Mouse (Mus musculus) bone marrow, adult 2 months (tissue): ENCODE data around the gene Ankrd34a.

ENCODE experiments used
- CTCF ChIP-seq: fragments of 200-500 bp; IDR thresholded peaks from 2 replicates; pipeline ENCODE4 v1.5.1; 2011; ENCODE audit warnings: low read length, control low read depth; ENCODE audit not compliant: control insufficient read depth, insufficient read depth
- POLR2A ChIP-seq: fragments of 200-500 bp; IDR thresholded peaks from 2 replicates; pipeline ENCODE4 v1.6.1; 2011; ENCODE audit warnings: low read depth, mild to moderate bottlenecking, control low read depth, low read length, borderline replicate concordance; ENCODE audit not compliant: control insufficient read depth

DNA sequence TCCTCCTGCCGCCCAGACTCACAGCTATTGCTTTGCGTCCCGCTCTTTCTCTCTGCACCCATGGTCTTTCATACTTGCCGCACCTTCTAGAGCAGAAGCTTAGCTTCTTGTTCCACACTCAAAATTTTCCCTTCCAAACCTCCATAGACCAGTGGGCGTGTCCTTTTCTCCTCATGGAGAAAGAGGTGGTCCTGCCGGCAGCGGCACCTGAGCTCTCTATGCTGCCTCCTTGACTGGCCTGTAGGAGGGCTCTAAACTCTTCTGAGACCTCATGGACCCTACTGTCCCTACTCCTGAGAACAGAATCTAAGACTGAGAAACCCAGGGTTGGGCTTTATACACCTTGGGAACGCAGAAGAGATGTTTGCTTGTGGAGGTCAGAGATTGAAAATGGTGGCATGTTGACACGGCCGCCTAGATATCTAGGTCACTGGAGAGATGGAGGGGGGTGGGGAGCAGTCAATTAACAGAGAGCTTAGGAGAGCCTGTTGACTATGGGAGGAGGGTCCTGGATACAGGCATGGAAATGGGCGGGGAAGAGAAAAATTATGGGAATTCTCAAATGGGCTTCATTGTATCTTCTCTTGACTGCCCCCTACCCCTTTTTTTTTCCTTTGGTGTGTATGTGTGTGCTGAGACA lies 26.4 kb upstream of the Ankrd34a start:
- TF ChIP-seq CTCF (no peak), POLR2A (no peak)
